Mouse (Mus musculus): ENCODE data around the gene Cdc16. TPM values are rescaled to one million over a fixed set of nuclear protein-coding genes. Genes with fewer than 3 reads are reported as not detected.
A peak's percentile ranks its signal among the peaks of the same experiment; 100 is the strongest.
"Not testable (repeated sequence)": the region's sequence is repeated elsewhere in the genome, so short reads cannot be mapped to it uniquely, and the experiment has no call there.

Gene Cdc16
- polyA plus RNA-seq, 1 experiment: 69.9 TPM

DNA sequence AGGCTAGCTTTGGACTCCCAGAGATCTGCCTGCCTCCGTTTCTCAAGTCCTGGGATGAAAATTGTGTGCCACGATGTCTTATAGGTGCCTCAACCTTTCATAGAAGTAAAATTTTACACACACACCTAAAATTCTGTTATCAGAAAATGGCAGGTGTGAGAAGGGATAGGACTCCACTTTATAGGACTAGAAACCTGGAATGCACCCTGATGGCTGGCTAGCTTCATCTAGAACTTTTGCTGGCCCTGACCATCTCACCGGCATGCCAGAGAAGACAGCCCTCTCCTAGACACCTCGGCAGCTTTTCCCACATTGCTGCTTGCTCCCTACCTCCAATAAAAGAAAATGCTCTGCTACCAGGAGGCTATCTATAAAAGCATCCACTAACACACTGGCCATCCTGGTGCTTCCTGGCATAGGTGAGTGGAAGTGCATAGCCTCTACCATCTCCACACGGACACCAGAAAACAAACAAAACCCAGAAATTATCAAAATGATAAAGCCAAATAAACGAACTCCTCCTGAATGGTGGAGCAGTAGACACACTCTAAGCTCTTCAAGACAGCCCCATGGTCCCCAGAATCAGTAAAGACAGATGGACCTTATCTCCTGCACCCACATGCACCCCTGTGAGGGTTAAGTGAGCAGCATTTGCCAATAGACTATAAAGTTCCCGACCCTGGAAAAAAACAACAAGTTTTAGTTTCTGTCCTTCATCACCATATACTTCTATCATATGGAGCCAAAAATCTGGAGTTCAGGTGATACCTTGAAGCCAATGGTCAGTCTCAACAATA is 16.5 kb upstream of the Cdc16 start:
- Histone ChIP-seq H3K4me1 (replicated peaks; ENCODE audit: control insufficient read depth, insufficient read depth, low read length) (peaks cover 21% of the 10 kb centered on the region), H3K27me3 (ENCODE audit: control insufficient read depth, insufficient read depth, low read length) (no peaks in the 10 kb centered on the region), H3K4me3 (ENCODE audit: control insufficient read depth, insufficient read depth, low read length) (no peak overlapping the region), H3K27ac (ENCODE audit: control insufficient read depth, insufficient read depth, low read length) (peak overlapping the region; percentile 91), H3K36me3 (ENCODE audit: control insufficient read depth, insufficient read depth, low read length) (no peaks in the 10 kb centered on the region)
- TF ChIP-seq CTCF (IDR thresholded peaks at IDR 0.05; ENCODE audit: borderline replicate concordance, control insufficient read depth, extremely low read depth, insufficient read depth, low read length, poor library complexity) (no peak), POLR2A (IDR thresholded peaks at IDR 0.05; ENCODE audit: control insufficient read depth, extremely low read depth, insufficient read depth, low read length, poor library complexity) (no peak)
- DNase-seq: no peak
- WGBS: 70% methylated on average over 7 of the region's 7 CpGs

DNA sequence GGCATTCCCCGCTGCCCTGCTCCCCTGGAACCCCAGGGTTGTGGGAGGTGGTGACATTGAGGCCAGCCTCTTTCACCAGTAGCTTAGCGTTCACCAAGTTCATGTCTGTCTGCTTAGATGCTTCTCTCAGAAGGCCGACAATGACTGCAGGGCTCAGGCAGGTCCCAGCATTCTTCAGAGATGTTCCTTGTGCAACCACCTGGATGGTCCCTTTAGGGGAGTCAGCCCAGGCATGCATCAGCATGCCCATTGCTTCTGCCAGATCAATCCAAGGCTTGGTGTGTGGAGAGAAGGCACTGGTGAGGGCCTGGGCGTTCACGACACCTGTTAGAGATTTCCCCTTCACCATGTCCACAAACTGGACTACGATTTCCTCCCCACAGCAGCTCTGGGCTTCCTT is 11.3 kb upstream of the Cdc16 start:
- not testable (repeated sequence) for H3K27me3 ChIP-seq (ENCODE audit: control insufficient read depth, insufficient read depth, low read length); H3K27ac ChIP-seq (ENCODE audit: control insufficient read depth, insufficient read depth, low read length); H3K36me3 ChIP-seq (ENCODE audit: control insufficient read depth, insufficient read depth, low read length); H3K4me3 ChIP-seq (ENCODE audit: control insufficient read depth, insufficient read depth, low read length); DNase-seq
- peaks cover 11% of the 10 kb centered on the region for H3K4me1 ChIP-seq (replicated peaks; ENCODE audit: control insufficient read depth, insufficient read depth, low read length)
- WGBS: 90% methylated on average over 6 of the region's 6 CpGs

DNA sequence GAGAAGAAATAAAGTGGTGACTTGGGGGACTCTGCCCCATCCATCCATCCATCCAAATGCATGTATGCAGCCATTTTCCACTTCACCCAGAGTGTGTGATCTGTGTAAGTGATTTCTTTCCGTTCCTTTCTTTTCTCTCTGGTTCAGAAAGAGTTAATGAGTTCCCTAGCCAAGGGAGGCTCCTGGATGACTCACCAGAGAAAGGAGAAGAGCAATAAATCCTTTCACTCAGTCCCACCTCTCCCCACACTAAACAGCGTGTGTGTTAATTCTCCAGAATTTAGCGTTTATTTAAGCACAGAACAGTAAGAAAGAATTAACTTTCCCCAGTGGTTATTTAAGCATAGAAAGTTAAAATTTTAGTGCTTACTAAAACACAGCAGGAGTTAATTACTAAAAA is 9.8 kb upstream of the Cdc16 start:
- no peak for DNase-seq
- Histone ChIP-seq H3K27me3 (ENCODE audit: control insufficient read depth, insufficient read depth, low read length) (no peaks in the 10 kb centered on the region), H3K36me3 (ENCODE audit: control insufficient read depth, insufficient read depth, low read length) (no peaks in the 10 kb centered on the region), H3K4me1 (replicated peaks; ENCODE audit: control insufficient read depth, insufficient read depth, low read length) (peaks cover 11% of the 10 kb centered on the region), H3K4me3 (ENCODE audit: control insufficient read depth, insufficient read depth, low read length) (no peak overlapping the region), H3K27ac (ENCODE audit: control insufficient read depth, insufficient read depth, low read length) (no peak overlapping the region)
- WGBS: 72% methylated on average over 3 of the region's 3 CpGs
- TF ChIP-seq POLR2A (IDR thresholded peaks at IDR 0.05; ENCODE audit: control insufficient read depth, extremely low read depth, insufficient read depth, low read length, poor library complexity) (no peak), CTCF (IDR thresholded peaks at IDR 0.05; ENCODE audit: borderline replicate concordance, control insufficient read depth, extremely low read depth, insufficient read depth, low read length, poor library complexity) (no peak)

DNA sequence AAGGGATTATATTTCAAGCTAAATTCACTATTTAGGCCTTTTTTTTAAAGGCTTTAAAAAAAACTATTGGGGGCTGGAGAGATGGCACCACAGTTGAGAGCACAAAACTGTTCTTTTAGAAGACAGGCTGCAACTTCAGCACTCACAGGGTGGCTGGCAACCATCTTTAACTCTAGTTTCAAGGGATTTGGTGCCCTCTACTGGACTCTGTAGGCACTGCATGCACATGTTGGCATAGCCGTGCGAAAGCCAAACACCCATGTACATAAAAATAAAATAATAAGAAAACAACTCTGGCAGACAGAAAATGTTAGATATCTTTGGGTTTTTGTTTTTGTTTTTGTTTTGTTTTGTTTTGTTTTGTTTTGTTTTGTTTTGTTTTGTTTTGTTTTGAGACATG is 3.8 kb upstream of the Cdc16 start:
- no peak overlapping the region for H3K4me3 ChIP-seq (ENCODE audit: control insufficient read depth, insufficient read depth, low read length)
- H3K27ac ChIP-seq (ENCODE audit: control insufficient read depth, insufficient read depth, low read length): no peak overlapping the region
- WGBS: 20% methylated on average over 2 of the region's 2 CpGs
- no peaks in the 10 kb centered on the region for H3K36me3 ChIP-seq (ENCODE audit: control insufficient read depth, insufficient read depth, low read length)
- 0 out of 2 replicates have a peak, but pooled peaks cover 7% of the 10 kb centered on the region for H3K4me1 ChIP-seq (replicated peaks; ENCODE audit: control insufficient read depth, insufficient read depth, low read length)
- DNase-seq: peak; percentile 84
- TF ChIP-seq CTCF (IDR thresholded peaks at IDR 0.05; ENCODE audit: borderline replicate concordance, control insufficient read depth, extremely low read depth, insufficient read depth, low read length, poor library complexity) (no peak), POLR2A (IDR thresholded peaks at IDR 0.05; ENCODE audit: control insufficient read depth, extremely low read depth, insufficient read depth, low read length, poor library complexity) (no peak)
- H3K27me3 ChIP-seq (ENCODE audit: control insufficient read depth, insufficient read depth, low read length): no peaks in the 10 kb centered on the region

DNA sequence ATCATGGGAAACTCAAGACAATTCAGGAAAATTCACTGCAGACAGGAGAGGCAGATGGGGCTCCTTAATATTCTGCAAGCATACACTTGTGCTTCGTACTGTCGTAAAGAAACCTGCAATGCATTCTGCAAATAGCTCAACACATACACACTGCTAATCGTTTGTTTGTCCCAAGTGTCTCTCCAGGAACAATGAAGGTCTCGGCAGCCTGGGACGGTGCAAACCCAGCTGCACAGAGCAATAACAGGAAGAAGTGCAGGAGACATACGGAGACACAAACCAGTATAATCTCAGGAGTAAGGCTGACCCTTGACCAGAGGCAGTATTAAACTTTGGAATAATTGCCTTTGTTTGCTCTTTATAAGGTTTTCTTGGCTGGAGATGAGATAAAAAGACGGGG is 996 bp upstream of the Cdc16 start:
- H3K27me3 ChIP-seq (ENCODE audit: control insufficient read depth, insufficient read depth, low read length): no peaks in the 10 kb centered on the region
- no peak overlapping the region for H3K4me3 ChIP-seq (ENCODE audit: control insufficient read depth, insufficient read depth, low read length)
- no peak overlapping the region for H3K27ac ChIP-seq (ENCODE audit: control insufficient read depth, insufficient read depth, low read length)
- TF ChIP-seq CTCF (IDR thresholded peaks at IDR 0.05; ENCODE audit: borderline replicate concordance, control insufficient read depth, extremely low read depth, insufficient read depth, low read length, poor library complexity) (no peak), POLR2A (IDR thresholded peaks at IDR 0.05; ENCODE audit: control insufficient read depth, extremely low read depth, insufficient read depth, low read length, poor library complexity) (no peak)
- 0 out of 2 replicates have a peak, but pooled peaks cover 7% of the 10 kb centered on the region for H3K4me1 ChIP-seq (replicated peaks; ENCODE audit: control insufficient read depth, insufficient read depth, low read length)
- WGBS: 87% methylated on average over 7 of the region's 7 CpGs
- H3K36me3 ChIP-seq (ENCODE audit: control insufficient read depth, insufficient read depth, low read length): peaks cover 8% of the 10 kb centered on the region; the same call in 1 of the 2 replicates
- no peak for DNase-seq

DNA sequence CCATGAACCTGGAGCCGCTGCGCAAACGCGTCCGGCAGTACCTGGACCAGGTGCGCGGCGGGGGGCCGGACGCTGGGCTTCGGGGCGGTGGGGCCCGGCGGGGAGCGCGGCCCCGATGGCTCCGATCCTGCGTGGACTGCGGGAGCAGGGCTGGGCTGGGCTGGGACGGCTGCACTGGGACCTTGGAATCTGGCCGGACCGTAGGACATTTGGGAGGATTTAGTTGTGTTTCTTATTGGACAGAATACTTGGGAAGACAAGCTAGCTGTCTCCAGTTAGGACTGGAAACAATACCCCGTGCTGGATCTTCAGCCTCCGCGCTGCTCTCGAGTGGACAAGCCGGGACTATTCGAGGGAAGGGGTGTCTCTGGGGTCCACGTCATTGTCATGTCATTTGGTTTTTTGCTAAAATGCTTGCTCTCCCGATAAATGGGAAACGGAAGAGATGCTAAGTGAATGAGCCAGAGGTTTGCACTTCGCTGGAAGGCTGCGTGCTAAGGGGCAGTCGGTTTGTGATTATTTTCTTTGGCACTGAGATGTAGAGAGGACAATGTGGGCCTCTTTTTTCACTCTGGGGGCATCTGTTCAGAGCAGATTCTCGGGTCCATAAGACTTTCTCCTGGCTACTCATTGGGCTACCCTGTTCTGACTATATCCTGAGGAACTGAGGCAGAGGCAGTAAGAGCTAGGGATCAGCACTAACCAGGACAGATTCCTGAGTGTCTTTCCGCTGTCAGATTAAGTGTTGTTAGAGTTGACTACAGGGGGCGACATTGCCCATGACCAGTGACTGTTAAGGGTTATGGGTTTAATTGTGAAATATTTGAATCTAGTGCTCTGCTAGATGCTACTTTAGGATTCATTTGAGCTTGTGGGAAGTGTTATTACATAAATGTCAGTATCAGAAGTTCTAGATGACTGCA is 590 bp downstream of the Cdc16 start:
- no peak for TF ChIP-seq CTCF (IDR thresholded peaks at IDR 0.05; ENCODE audit: borderline replicate concordance, control insufficient read depth, extremely low read depth, insufficient read depth, low read length, poor library complexity)
- no peak for TF ChIP-seq POLR2A (IDR thresholded peaks at IDR 0.05; ENCODE audit: control insufficient read depth, extremely low read depth, insufficient read depth, low read length, poor library complexity)
- H3K4me3 ChIP-seq (ENCODE audit: control insufficient read depth, insufficient read depth, low read length): peak overlapping the region; percentile 99
- WGBS: under 1% methylated on average over 38 of the region's 38 CpGs
- H3K27ac ChIP-seq (ENCODE audit: control insufficient read depth, insufficient read depth, low read length): peak overlapping the region; percentile 20
- H3K36me3 ChIP-seq (ENCODE audit: control insufficient read depth, insufficient read depth, low read length): peaks cover 19% of the 10 kb centered on the region
- DNase-seq: peak; percentile 56
- no peaks in the 10 kb centered on the region for H3K27me3 ChIP-seq (ENCODE audit: control insufficient read depth, insufficient read depth, low read length)
- H3K4me1 ChIP-seq (replicated peaks; ENCODE audit: control insufficient read depth, insufficient read depth, low read length): 0 out of 2 replicates have a peak, but pooled peaks cover 7% of the 10 kb centered on the region
